ENCODE assay signal across 8 mouse cellular contexts in genomic region chr5:147188571-147188975, GRCm38 (mm10). TPM values are rescaled to one million over a fixed set of nuclear protein-coding genes. Genes with fewer than 3 reads are reported as not detected.
A peak's percentile ranks its signal among the peaks of the same experiment; 100 is the strongest.
DNase-seq lines count a peak whose midpoint lies in the region; ATAC-seq and TF ChIP-seq lines count a peak whose summit lies in the region.

Gene Gsx1 (plus strand): TSS chr5:147188696.

- ATAC-seq in inflammation-experienced regulatory T-cells, adult 6 months: peak; percentile 60
- ATAC-seq in megakaryocyte-erythroid progenitor cell, adult 5-6 weeks (replicated peaks; ENCODE audit: low FRiP score, low TSS enrichment, poor library complexity, severe bottlenecking): peak; percentile 79

- intact Hi-C loops in gastrocnemius, adult 2 months (cut with DNase I): no loop called here

- peaks cover 99% of the 10 kb centered on the region for H3K27me3 ChIP-seq in limb, embryonic 10.5 days (ENCODE audit: low read depth, poor library complexity, severe bottlenecking)

- H3K27ac ChIP-seq in gastrocnemius, adult 2 months: no peak within 1 kb of the TSS
- no peak within 1 kb of the TSS for H3K27ac ChIP-seq in limb, embryonic 10.5 days

- no peaks in the 10 kb centered on the region for H3K9me3 ChIP-seq in limb, embryonic 10.5 days (replicated peaks)

- peak; percentile 27 for DNase-seq in layer of hippocampus, adult 11-12 months (ENCODE audit: low spot score)
- no peak for DNase-seq in layer of hippocampus, adult 9-10 months (ENCODE audit: low spot score)
- peak; percentile 44 for DNase-seq in cerebellum, adult 9-10 months
- peak; percentile 71 for DNase-seq in gastrocnemius, adult 2 months
- peak; percentile 86 for DNase-seq in limb, embryonic 10.5 days (ENCODE audit: low spot score)
- DNase-seq in right cerebral cortex, postnatal 4 days: peak; percentile 56

- under 1% methylated on average over 37 of the region's 37 CpGs for WGBS in limb, embryonic 10.5 days

- TF ChIP-seq CTCF in gastrocnemius, adult 2 months (IDR thresholded peaks at IDR 0.05): no peak

- H3K36me3 ChIP-seq in limb, embryonic 10.5 days: no peaks in the 10 kb centered on the region

- H3K4me3 ChIP-seq in gastrocnemius, adult 2 months: peak within 1 kb of the TSS; percentile 70
- H3K4me3 ChIP-seq in limb, embryonic 10.5 days: peak within 1 kb of the TSS; percentile 36

- peaks cover 24% of the 10 kb centered on the region for H3K4me1 ChIP-seq in limb, embryonic 10.5 days

RNA-seq across cellular contexts. Expression of gene Gsx1, which starts in this region (rescaled TPM):
- total RNA-seq in gastrocnemius, adult 2 months (2021): not detected
- not detected for polyA plus RNA-seq in inflammation-experienced regulatory T-cells, adult 6 months (2017; shearing (Covaris generic))
- not detected in 2 replicates for polyA plus RNA-seq in limb, embryonic 10.5 days (2016; fragmentation: Nextera tagmentation; extraction: Ambion mirVana)
- not detected in 2 replicates for total RNA-seq in megakaryocyte-erythroid progenitor cell, adult 5-6 weeks (2014; fragmentation: Nextera tagmentation)
- total RNA-seq in megakaryocyte-erythroid progenitor cell, adult 5-6 weeks (2017): not detected in 2 replicates

Comparison
In these comparisons a context has a peak if more than half of its experiments do, and no peak if none do; other contexts are left out.
1. Peak in DNase-seq and H3K4me3 ChIP-seq in gastrocnemius, adult 2 months; RNA of the gene not detected or under 1 TPM.
2. Peak in ATAC-seq in inflammation-experienced regulatory T-cells, adult 6 months; RNA of the gene not detected or under 1 TPM.
3. Peak in DNase-seq and H3K4me3 ChIP-seq in limb, embryonic 10.5 days; RNA of the gene not detected or under 1 TPM.
4. Peak in ATAC-seq in megakaryocyte-erythroid progenitor cell, adult 5-6 weeks; RNA of the gene not detected or under 1 TPM.